Mouse (Mus musculus): ENCODE data around the gene Glipr1l1.
A peak's percentile ranks its signal among the peaks of the same experiment; 100 is the strongest.

DNA sequence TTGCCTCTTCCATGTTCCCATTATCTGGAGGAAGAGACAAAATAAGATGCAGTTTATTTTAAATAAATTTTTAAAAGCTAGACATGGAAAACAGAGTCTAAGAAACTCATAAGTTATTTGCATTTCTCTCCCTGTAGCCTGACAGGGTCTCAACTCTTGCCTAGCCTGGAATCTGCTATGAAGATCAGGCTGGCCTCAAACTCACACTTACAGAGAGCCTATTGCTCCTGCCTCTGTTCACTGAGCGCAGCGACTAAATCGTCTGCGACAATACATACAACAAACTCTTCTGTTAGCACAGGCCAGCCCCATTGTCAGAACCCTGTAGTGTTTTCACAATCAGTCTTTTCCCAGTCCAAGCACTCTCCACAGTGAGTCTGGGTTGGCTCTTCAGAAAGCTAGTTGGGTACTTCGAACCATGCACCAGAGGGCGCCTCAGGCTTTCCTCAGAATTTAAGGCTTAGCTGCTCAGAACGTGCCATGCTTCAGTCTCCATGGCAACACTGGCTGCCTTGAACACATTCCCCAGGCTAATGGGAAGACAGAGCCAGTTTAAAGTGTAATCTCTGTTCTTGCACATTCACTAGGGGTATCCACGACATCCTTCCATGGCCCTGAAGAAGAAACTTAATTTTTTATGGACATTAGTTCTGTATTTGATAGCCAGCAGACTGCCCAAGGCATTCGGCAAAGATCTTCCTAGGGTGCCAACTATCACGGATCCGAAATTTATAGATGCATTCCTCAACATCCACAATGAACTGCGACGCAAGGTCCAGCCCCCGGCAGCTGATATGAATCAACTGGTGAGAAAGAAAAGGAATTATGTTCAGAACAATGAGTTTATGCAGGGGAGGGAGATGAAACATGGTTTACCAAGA, at the start of gene Glipr1l1:
- TF ChIP-seq POLR2A (IDR thresholded peaks at IDR 0.05; ENCODE audit: low read depth, low read length) (no peak), CTCF (conservative IDR thresholded peaks at IDR 0.05; ENCODE audit: insufficient read depth, insufficient read length, low read depth, low read length) (peak; percentile 59)

Measured in kidney, adult 2 months (tissue).